Mouse (Mus musculus) liver, adult 2 months (tissue): ENCODE results near the gene Gpm6b.

ENCODE experiments used
- CTCF ChIP-seq: fragments of 200-500 bp; IDR thresholded peaks from 2 replicates; pipeline ENCODE4 v1.5.1; 2011; ENCODE audit warnings: low read depth, low read length, control low read depth
- POLR2A ChIP-seq: fragments of 200-500 bp; IDR thresholded peaks from 2 replicates; pipeline ENCODE4 v1.6.1; 2011; ENCODE audit warnings: low read length, control low read depth; ENCODE audit not compliant: insufficient read depth; ENCODE audit errors: extremely low read depth

GRCm38 (mm10) chrX:166356276-166356675, 117.6 kb downstream of the Gpm6b start:
- TF ChIP-seq CTCF (no peak), POLR2A (no peak)
